Mouse (Mus musculus) A20 (cell line): ENCODE results near the gene Olfr825.
"Not testable (repeated sequence)": the region's sequence is repeated elsewhere in the genome, so short reads cannot be mapped to it uniquely, and the experiment has no call there.

Experiments used
- DNase-seq: peaks from one replicate; pipeline ENCODE4 v3.0.0-alpha.2; 2011; ENCODE audit warnings: low read depth, low spot score

Gene Olfr825

GRCm38 (mm10) chr10:130166666-130167065, at the start of gene Olfr825:
Olfr825 (minus strand) TSS chr10:130166766.
- DNase-seq: no peak

- no peak for DNase-seq
Observed at GRCm38 (mm10) chr10:130214303-130214702, 47.7 kb upstream of the Olfr825 start, which contains the start of gene Olfr827. Olfr827 (minus strand) TSS chr10:130214403.

DNA sequence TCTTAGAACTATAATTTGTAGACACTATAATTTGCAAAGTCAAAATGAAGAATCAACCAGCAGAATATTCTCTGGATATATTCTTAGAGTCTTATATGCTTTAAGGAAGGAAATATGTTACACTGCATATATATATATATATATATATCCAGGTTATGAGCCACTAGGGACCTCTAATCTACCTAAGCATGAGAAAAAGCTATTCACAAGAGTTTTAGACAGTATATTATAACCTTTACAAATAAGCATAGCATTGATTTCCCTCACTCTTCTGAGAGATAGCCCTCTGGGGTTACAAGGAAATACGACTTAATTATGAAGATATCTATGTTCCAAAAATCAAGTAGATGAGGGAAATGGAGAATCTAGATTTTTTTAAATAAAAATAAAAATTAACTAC, 17.5 kb upstream of the Olfr825 start, which contains the start of gene Olfr826:
TSS of gene Olfr826 (minus strand) at position 101 of the 400 bp plus-strand sequence.
- DNase-seq: no peak

GRCm38 (mm10) chr10:130165196-130165595, 1.4 kb downstream of the Olfr825 start:
- no peak for DNase-seq

GRCm38 (mm10) chr10:130144121-130144520, 22.4 kb downstream of the Olfr825 start:
- DNase-seq: peak; percentile 48

DNA sequence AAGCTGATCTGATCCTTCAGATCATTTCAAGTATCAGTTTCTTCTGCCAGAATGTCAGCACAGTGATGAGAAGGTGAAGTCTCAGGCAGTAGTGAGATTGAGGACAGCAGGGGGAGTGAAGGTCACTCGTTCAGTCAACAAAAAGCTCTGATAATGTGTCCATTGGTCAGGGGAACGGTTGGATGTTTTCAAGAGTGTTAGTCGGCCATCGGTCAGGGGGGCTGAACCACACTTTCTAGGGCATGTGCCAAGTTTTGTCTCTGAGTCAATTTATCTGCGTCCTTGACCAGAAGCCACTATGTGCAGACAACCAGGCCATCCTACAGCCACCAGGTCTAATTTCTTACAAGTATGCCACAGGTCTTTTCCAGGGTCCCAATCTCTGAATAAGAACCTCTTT, 24.1 kb downstream of the Olfr825 start:
- not testable (repeated sequence) for DNase-seq

- DNase-seq: no peak
Observed at GRCm38 (mm10) chr10:130134811-130135210, 31.8 kb downstream of the Olfr825 start.

GRCm38 (mm10) chr10:130129900-130130299, 36.7 kb downstream of the Olfr825 start, which contains the start of gene Olfr824:
Olfr824 (minus strand) TSS chr10:130130000.
- DNase-seq: not testable (repeated sequence)

GRCm38 (mm10) chr10:130116045-130116444, 50.5 kb downstream of the Olfr825 start:
- DNase-seq: not testable (repeated sequence)

DNA sequence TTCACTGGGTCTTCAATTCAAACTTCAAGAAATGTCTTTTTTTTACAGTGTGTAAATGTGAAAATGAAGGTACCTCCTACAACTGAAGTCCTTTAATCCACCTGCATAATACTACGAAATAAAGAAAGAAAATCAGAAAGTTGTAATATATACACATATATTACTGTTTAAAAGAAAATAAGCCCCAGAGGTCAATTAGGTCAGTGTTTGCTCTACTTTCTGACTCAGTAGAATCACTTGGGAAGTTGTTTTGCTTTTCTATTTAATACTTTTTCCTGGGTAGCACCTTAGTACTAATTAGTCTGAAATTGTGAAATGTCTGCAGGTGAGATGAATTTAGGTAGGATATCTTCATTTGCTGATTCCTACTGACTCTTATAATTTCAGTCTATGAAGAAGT, 51.3 kb downstream of the Olfr825 start, which contains the start of gene Olfr823:
TSS of gene Olfr823 (minus strand) at position 101 of the 400 bp plus-strand sequence.
- DNase-seq: not testable (repeated sequence)
